Mouse (Mus musculus) mouse trophoblast stem cell (cell line): ENCODE data around the gene Muc2.
"Not testable (repeated sequence)": the region's sequence is repeated elsewhere in the genome, so short reads cannot be mapped to it uniquely, and the experiment has no call there.

Experiments
- in situ Hi-C, 2 experiments: fragments of 300-500 bp; cut with MseI, MboI; formaldehyde crosslinking; loops; 2 replicates in 1 of 2; 3 replicates in 1 of 2; pipeline ENCODE4 v1.15.1; 2025

Gene Muc2

DNA sequence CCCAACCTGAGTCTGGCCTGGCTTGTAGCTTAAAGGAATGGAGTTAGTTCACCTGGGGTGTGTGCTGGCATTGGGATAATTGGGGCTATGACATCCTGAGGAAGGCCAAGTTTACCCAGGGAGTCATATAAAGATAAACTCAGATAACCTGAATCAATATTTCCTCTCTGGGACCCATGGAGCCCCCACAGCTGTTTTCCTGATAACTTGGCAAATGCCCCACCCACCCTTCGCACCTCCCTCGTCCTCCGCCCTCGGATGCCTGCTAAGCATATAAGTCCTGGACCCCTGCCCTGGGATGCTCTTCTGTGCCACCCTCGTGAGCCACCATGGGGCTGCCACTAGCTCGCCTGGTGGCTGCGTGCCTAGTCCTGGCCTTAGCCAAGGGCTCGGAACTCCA, at the start of gene Muc2:
Gene Muc2, plus strand, starts transcription at position 301 of the 400 bp plus-strand sequence.
- in situ Hi-C loops = no loop called here

- in situ Hi-C loops = no loop called here
These were observed 47.8 kb upstream of the Muc2 start for GRCm38 (mm10) chr7:141642375-141642774.

GRCm38 (mm10) chr7:141643160-141643559, 47.0 kb upstream of the Muc2 start:
- in situ Hi-C loops = no loop called here

GRCm38 (mm10) chr7:141647083-141647482, 43.1 kb upstream of the Muc2 start:
- in situ Hi-C loops = no loop called here

- in situ Hi-C loops = no loop called here
These were observed 42.3 kb upstream of the Muc2 start for GRCm38 (mm10) chr7:141647815-141648214.

GRCm38 (mm10) chr7:141652191-141652590, 37.9 kb upstream of the Muc2 start:
- in situ Hi-C loops = no loop called here

- in situ Hi-C loops = no loop called here
These were observed 29.8 kb upstream of the Muc2 start for GRCm38 (mm10) chr7:141660346-141660745.

GRCm38 (mm10) chr7:141661481-141661880, 28.7 kb upstream of the Muc2 start:
- in situ Hi-C loops = no loop called here

DNA sequence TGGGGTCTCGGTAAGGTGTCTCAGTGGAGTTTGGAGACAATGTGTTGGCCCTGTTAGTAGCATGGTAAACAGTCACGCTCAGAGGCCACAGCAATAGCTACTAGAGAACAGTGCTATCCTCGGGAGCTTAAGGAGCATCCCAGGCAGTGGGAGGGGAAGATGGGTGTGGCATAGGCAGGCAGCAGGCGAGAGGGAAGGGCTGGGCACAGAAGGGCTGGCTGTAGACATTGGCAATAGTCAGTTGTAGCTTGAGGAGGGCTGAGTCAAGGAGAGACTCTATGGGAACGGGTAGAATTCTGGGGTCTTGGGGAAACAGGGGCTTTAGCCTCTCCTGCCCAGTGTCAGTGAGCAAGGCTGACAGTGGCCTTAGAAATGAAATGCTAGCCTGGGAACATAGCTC, 27.9 kb upstream of the Muc2 start:
- in situ Hi-C loops = no loop called here

GRCm38 (mm10) chr7:141666190-141666589, 23.9 kb upstream of the Muc2 start:
- in situ Hi-C loops = no loop called here

DNA sequence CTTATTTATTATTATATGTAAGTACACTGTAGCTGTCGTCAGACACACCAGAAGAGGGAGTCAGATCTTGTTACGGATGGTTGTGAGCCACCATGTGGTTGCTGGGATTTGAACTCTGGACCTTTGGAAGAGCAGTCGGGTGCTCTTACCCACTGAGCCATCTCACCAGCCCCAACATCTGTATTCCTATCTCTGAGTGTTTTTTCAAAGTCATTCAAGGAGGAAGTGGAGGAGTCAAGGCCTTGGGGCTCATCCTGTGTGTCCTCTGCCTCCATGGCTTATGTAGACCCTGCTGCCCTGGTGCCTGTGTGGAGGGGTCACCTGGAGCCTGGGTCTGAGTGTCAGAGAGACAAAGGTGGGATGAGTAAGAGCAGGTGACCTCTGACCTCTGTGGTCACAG, 21.0 kb upstream of the Muc2 start:
- in situ Hi-C loops = not testable (repeated sequence)

DNA sequence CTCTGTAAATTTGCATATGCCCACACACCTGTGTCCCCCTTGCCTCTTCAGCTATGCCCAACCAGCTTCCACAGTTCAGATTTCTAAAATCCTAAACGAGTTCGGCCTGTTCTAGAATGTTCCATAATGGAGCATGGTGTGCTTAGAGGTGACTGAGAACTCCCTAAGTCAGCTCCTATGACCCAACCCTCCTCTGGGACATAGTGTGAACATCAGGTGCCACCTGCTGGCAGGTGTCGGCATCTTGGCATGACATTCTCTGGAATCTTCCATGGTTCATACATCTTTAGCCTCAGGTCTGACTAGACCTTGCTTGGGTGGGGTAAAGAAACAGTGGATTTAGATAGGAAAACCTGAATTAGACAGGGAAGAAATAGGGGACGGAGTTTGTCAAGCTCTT, 19.1 kb upstream of the Muc2 start:
- in situ Hi-C loops = no loop called here

DNA sequence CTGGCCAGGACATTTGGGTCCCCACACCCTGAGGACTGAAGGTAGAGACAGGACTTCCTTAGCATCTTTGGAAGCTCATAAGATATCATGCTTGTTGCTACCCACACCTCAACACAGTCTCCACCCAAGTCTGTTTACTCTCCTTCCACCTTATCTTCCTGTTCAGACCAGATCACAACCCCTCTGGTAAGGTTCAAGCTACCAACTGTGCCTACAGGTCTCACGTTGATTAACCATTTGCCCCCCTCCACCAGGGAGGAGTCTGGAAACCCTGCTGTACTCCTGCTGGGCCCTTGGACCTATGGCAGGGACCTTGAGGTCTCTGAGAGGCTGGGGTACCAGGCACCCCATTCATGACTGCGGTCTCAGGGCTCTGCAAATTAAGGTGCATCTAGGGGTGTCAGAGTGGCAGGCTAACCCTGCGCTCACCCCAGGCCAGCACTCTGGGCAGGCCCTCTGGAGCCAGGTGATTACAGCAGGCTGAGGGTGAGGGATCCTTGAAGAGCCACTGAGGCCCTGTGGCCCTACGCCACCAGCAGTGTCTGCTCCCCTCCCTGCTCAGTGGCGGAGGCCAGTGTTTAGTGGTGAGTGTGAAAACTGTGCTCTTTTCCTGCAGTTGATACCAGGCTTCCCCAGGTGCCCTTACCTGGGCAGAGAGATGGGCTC, 18.4 kb upstream of the Muc2 start:
- in situ Hi-C loops = no loop called here

GRCm38 (mm10) chr7:141678922-141679321, 11.2 kb upstream of the Muc2 start:
- in situ Hi-C loops = no loop called here

- in situ Hi-C loops = no loop called here
These were observed 2.8 kb upstream of the Muc2 start for GRCm38 (mm10) chr7:141687330-141687729.

DNA sequence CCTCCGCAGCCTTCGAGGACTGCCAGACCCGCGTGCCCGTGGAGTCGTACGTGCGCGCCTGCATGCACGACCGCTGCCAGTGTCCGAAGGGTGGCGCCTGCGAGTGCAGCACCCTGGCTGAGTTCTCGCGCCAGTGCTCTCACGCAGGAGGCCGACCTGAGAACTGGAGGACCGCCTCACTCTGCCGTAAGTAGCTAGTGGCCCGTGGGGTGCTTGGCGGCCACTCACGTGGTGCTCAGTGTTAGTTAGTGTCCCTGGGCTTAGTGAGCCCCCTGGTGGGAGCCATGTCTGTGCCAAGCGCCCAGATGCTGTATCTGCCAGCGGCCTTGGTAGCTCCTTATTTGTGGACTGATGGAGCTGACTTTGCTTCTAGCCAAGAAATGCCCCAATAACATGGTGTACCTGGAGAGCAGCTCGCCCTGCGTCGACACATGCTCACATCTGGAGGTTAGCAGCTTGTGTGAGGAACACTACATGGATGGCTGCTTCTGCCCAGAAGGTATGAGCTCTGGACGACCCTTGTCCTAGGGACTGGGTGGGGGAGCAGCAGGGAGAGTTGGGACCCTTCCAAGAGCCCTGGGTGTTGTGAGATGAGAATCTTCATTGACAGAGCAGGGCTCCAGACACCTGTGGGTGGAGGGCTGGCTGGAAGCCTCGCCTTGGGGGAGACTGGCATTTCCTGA, 3.6 kb downstream of the Muc2 start:
- in situ Hi-C loops = no loop called here

DNA sequence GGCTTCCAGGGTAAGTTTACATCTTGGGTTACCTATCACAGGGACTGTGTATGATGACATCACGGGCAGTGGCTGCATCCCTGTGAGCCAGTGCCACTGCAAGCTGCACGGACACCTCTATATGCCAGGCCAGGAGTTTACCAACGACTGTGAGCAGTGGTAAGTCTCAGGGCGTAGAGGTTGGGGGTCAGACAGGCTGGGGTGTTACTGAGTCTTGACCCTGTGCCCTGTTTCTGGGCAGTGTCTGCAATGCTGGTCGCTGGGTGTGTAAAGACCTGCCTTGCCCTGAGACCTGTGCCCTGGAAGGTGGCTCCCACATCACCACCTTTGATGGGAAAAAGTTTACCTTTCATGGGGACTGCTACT, 4.1 kb downstream of the Muc2 start:
- in situ Hi-C loops = no loop called here

DNA sequence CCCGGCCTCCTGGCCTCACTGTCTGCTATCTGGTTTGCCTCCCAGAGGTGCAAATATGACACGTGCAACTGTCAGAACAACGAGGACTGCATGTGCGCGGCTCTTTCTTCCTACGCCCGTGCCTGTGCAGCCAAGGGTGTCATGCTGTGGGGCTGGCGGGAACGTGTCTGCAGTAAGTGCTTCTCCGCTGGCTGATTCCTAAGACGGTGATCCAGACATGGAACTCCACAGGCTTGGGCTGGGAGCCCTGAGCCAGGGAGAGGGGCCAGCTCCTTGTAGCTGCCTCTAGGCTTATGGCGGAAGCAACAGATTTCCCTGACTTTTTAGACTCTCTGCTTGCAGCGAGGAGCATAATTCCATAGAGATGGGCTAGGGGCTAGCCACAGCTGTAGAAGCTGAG, 6.4 kb downstream of the Muc2 start:
- in situ Hi-C loops = no loop called here

DNA sequence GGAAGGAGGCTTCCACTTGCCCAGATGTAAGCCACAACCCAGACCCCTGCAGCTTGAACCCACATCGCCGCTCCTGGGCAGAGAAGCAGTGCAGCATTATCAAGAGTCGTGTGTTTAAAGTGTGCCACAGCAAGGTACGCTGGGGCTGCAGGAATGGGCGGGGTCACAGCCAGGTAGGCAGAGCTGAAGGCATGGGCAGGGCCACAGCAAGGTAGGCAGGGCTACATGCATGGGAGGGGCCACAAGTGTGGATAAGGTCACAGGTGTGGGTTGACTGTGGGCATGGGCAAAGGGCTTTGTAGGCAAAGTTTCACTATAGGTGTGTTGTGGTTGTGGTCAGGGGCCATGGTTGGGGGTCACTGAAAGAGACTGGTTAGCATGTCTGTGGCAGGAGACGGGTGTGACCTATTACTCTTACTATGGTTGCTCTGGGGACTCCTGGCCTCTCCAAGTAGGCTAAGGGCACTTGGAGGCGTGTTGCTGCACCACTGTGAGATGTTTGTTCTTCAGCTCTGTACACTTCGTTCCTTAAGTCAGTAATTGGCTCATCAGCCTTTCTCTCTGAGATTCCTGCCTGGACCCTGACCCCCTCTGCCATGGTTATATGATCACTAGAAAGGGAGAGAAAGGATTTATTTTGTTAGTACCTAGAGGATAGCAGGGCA, 9.5 kb downstream of the Muc2 start:
- in situ Hi-C loops = no loop called here

DNA sequence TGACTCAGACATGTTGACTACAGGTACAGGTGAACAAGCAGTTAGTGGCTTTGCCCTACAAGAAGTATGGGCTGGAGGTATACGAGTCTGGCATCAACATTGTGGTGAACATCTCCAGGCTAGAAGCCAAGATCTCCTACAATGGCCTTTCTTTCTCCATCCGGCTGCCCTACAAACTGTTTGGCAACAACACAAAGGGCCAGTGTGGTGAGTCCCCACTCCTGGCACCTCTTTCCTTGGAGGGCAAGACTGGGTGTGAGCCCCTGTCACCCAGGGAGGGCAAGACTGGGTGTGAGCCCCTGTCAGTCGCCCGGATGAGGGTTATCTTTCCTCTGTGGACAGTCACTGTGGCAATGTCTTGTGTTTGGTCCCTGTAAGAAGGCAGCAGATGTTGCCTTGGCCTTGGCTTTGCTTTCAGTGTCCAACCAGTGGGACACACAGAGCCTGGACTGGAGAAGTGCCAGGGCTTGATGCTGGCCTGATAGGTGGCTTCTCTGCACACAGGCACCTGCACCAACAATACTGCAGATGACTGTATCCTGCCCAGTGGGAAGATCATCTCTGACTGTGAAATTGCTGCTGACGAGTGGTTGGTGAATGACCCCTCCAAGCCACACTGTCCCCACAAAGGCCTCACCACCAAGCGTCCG, 57.4 kb downstream of the Muc2 start:
- in situ Hi-C loops = no loop called here

- in situ Hi-C loops = loop anchor here (25.0 kb wide), 1 partner anchor 185 kb away; the partner anchor contains the start of gene Brsk2 (in 2 of the 2)
These were observed 62.4 kb downstream of the Muc2 start for GRCm38 (mm10) chr7:141752513-141752912.

DNA sequence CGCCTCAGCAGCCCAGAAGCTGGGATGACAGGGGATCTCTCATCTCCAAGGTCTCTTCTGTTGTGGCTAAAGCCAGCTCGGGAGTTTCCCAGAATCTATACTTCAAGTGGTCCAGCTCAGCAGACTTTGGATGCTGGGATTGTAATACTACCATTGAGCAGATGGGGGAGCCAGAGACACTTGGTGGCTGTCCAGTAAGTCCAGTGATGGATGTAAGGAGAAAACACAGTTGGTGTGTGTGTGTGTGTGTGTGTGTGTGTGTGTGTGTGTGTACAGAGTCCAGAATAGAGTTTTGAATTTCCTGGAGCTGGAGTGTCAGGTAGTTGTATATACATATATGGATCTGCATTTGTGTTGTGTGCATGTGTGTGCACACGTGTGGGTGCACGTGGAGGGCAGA, 65.7 kb downstream of the Muc2 start:
- in situ Hi-C loops = loop anchor here (25.0 kb wide), 1 partner anchor 181 kb away; the partner anchor contains the start of gene Brsk2 (in 2 of the 2)
